Mouse (Mus musculus): ENCODE results near the gene Pcif1.
"Not testable (repeated sequence)": the region's sequence is repeated elsewhere in the genome, so short reads cannot be mapped to it uniquely, and the experiment has no call there.

Pcif1 gene

GRCm38 (mm10) chr2:164863411-164863810 lies 15.7 kb upstream of the Pcif1 start:
- in situ Hi-C loops (cut with MboI; ENCODE audit: low pct_unique_long_range_greater_than_20kb in 1 of 2, low sequenced_read_pairs in 2 of 2, unreplicated experiment in 1 of 2): not testable (repeated sequence)

GRCm38 (mm10) chr2:164864593-164864992 lies 14.5 kb upstream of the Pcif1 start:
- in situ Hi-C loops (cut with MboI; ENCODE audit: low pct_unique_long_range_greater_than_20kb in 1 of 2, low sequenced_read_pairs in 2 of 2, unreplicated experiment in 1 of 2): no loop called here

DNA sequence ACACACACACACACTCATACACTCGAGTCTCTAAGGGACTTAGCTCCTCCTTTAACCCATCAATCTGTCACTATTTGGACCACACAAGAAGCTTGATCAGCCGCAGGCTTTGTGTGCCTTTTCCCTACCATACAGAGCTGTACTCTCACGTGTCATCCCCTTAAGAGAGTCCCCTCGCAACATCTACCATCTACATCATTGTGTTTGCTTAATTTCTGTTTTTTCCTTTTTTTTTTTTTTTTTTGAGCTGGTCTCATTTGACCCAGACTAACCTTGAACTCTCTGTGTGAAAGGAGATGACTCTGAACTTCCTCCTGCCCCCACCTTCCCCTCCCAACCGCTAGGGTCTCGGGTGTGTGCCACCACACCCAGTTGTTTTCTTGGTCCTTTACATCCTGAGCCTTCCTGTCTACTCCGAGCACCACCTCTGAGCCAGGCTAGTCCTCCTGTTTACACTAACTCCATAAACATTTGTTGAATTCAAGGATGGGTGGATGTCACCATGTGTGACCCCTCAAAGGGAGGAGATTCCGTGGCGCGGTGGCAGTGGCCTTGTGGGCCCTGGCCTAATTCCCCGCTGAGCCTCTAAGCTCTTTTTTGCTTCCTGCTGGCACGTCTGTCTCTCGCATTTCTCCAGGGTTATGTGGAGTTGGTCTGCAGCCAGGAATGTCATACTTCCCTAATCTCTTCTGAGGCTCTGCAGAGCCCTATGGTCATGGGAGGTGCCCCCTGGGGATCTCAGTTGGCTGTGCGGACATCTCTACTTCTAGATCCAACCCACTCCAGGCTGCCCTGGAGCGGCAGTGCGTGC lies 12.2 kb upstream of the Pcif1 start:
- in situ Hi-C loops (cut with MboI; ENCODE audit: low pct_unique_long_range_greater_than_20kb in 1 of 2, low sequenced_read_pairs in 2 of 2, unreplicated experiment in 1 of 2): no loop called here

DNA sequence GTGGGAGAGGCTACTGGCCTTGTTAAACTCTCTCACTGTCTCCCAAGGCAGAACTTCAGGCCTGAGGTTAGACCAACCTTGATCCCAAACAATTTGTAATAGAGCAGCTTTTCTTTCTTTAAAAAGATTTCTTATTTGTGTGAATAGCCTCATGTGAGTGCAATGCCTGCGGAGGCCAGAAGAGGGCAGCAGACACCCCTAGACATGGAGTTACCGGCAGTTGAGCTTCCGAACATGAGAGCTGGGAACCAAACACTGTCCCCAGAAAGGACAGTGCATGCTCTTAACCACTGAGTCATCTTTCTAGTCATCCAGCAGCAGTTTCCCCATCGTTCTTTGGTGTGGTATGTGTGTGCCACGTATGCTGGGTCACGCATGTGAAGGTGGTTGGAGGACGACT lies 11.5 kb upstream of the Pcif1 start:
- in situ Hi-C loops (cut with MboI; ENCODE audit: low pct_unique_long_range_greater_than_20kb in 1 of 2, low sequenced_read_pairs in 2 of 2, unreplicated experiment in 1 of 2): no loop called here

- in situ Hi-C loops (cut with MboI; ENCODE audit: low pct_unique_long_range_greater_than_20kb in 1 of 2, low sequenced_read_pairs in 2 of 2, unreplicated experiment in 1 of 2): no loop called here
These were observed 10.6 kb upstream of the Pcif1 start for GRCm38 (mm10) chr2:164868491-164868890.

- in situ Hi-C loops (cut with MboI; ENCODE audit: low pct_unique_long_range_greater_than_20kb in 1 of 2, low sequenced_read_pairs in 2 of 2, unreplicated experiment in 1 of 2): no loop called here
These were observed 7.4 kb upstream of the Pcif1 start for GRCm38 (mm10) chr2:164871602-164872303.

GRCm38 (mm10) chr2:164873621-164874020 lies 5.5 kb upstream of the Pcif1 start:
- in situ Hi-C loops (cut with MboI; ENCODE audit: low pct_unique_long_range_greater_than_20kb in 1 of 2, low sequenced_read_pairs in 2 of 2, unreplicated experiment in 1 of 2): no loop called here

DNA sequence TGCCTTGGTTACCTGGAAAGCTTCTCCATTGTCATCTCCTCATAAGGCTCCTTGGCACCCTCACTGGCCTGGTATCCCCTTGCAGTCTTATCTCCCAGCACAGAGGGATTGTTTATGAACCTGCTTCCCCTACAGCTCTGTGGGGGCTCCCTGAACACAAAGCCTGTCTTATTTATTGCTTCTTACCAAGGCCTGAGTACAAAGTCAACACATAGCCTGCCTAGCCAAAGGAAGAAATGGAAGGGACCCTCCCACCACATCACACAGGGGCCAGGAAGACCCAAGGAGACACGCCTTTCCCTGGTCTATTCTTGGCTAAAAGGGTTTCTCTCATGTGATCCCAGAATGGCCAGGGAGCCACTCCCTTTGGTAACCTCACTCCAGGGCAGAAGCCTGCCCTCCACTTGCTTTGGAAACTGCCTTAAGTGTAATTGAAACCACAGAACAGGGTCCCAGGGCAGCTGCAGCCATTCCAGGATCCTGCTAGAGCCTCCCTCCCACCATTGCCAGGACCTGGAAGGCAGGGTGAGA lies 4.8 kb upstream of the Pcif1 start:
- in situ Hi-C loops (cut with MboI; ENCODE audit: low pct_unique_long_range_greater_than_20kb in 1 of 2, low sequenced_read_pairs in 2 of 2, unreplicated experiment in 1 of 2): no loop called here

DNA sequence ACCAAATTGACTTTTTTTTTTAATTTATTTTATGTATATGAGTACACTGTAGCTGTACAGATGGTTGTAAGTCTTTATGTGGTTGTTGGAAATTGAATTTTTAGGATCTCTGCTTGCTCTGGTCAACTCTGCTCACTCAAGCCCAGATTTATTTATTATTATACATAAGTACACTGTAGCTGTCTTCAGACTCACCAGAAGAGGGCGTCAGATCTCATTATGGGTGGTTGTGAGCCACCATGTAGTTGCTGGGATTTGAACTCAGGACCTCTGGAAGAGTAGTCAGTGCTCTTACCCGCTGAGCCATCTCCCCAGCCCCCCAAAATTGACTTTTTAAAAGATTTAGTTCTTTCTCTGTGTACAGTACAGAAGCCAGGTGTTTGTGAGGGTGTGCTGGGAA lies 3.5 kb upstream of the Pcif1 start:
- in situ Hi-C loops (cut with MboI; ENCODE audit: low pct_unique_long_range_greater_than_20kb in 1 of 2, low sequenced_read_pairs in 2 of 2, unreplicated experiment in 1 of 2): not testable (repeated sequence)

GRCm38 (mm10) chr2:164877376-164878215 lies 1.5 kb upstream of the Pcif1 start:
- in situ Hi-C loops (cut with MboI; ENCODE audit: low pct_unique_long_range_greater_than_20kb in 1 of 2, low sequenced_read_pairs in 2 of 2, unreplicated experiment in 1 of 2): not testable (repeated sequence)

DNA sequence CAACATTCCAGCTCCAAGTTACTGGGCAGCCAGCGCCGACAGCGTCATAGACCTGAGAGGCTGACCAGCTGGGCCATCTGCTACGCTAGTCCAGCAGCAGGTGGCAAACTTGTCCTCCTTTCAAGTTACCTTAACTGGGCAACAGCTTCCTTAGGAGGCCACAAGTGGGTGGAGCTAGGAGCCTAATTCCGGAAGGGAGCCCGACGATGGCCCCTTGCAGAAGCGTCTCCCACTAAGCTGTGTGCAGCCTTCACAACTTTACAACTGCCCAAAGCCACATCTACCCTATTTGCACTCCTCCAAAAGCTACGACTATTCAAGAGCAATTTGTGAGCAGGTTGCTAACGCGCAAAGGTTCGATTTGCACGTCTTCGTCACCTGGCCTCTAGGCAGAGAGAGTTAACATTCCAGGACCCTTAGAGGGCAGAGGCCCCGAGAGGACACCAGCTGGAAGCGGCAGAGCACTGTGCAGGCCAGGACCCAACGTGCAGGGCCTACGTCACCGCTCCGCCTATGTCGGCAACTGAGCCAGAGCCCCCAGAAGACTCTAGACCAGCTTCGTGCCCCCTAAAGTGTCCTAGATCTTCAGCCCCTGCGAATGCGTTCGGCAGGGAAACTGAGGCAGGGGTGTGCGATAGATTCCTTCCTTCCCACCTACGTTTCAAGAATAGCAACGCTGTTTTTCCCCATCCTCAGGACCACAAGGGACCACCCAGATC lies 436 bp upstream of the Pcif1 start:
- in situ Hi-C loops (cut with MboI; ENCODE audit: low pct_unique_long_range_greater_than_20kb in 1 of 2, low sequenced_read_pairs in 2 of 2, unreplicated experiment in 1 of 2): no loop called here

GRCm38 (mm10) chr2:164879568-164880277 lies 619 bp downstream of the Pcif1 start:
- in situ Hi-C loops (cut with MboI; ENCODE audit: low pct_unique_long_range_greater_than_20kb in 1 of 2, low sequenced_read_pairs in 2 of 2, unreplicated experiment in 1 of 2): no loop called here

DNA sequence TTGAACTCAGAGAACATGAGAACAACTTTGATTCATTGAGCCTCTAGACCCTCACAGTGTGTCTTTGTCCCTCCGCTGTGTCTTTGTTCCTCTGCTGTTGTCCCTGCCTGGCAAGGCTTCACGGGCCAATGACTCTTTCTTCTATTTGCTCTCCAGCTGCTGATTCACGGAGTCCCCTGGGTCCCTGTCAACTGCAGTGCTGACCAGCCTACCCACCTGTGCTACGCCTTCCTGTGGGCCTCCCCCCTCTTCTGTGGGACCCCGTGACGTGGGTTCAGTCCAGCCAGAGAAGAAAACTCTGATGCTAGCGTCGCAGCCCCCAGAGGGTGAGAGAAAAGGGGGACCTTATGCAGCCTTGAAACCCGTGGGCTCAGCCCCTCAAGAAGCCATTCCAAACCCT lies 3.5 kb downstream of the Pcif1 start:
- in situ Hi-C loops (cut with MboI; ENCODE audit: low pct_unique_long_range_greater_than_20kb in 1 of 2, low sequenced_read_pairs in 2 of 2, unreplicated experiment in 1 of 2): no loop called here

DNA sequence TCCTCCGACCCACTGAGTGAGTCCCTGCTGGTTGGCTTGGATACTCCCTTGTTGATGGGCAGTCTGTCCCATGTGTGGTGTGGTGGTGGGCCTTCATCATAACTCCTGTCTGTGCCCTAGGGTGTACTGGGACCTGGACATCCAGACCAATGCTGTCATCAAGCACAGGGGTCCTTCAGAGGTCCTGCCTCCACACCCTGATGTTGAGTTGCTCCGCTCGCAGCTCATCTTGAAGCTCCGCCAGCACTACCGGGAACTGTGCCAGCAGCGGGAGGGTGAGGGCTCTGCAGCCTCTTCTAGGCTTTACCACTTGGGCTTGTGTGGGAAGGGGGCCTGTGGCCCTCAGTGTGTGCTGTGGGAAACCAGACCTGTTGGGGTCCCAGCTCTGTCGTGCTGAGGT lies 6.7 kb downstream of the Pcif1 start:
- in situ Hi-C loops (cut with MboI; ENCODE audit: low pct_unique_long_range_greater_than_20kb in 1 of 2, low sequenced_read_pairs in 2 of 2, unreplicated experiment in 1 of 2): no loop called here

DNA sequence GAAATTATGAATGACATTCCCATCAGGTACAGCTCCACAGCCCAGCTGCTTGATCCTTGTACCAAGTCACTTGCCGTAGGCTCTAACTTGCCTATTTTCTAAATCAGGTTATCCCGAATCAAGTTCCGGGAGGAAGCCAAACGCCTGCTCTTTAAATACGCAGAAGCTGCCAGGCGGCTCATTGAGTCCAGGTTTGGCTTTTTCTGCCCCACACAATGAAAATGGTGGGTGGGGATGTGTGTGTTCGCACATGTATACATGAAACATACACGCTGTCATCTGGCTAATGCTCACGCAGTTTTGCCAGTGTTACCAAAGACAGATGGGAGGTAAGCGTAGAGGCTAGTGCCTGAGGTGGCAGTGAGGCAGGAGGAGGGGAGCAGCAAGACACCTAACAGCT lies 7.5 kb downstream of the Pcif1 start:
- in situ Hi-C loops (cut with MboI; ENCODE audit: low pct_unique_long_range_greater_than_20kb in 1 of 2, low sequenced_read_pairs in 2 of 2, unreplicated experiment in 1 of 2): no loop called here

DNA sequence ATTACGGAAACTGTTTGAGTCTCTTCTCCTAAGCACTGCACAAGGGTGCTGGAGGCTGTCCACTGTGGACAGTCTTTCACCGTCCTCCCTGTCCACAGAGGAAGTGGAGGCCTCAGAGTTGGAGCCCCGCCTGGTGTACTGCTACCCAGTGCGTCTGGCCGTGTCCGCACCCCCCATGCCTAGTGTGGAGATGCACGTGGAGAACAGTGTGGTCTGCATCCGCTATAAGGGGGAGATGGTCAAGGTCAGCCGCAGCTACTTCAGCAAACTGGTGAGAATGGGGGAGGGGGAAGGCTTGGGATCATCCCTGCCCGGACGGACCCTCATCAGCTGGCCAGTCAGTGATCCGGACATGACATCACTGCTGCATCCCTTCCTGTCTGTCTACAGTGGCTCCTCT lies 9.9 kb downstream of the Pcif1 start:
- in situ Hi-C loops (cut with MboI; ENCODE audit: low pct_unique_long_range_greater_than_20kb in 1 of 2, low sequenced_read_pairs in 2 of 2, unreplicated experiment in 1 of 2): no loop called here

DNA sequence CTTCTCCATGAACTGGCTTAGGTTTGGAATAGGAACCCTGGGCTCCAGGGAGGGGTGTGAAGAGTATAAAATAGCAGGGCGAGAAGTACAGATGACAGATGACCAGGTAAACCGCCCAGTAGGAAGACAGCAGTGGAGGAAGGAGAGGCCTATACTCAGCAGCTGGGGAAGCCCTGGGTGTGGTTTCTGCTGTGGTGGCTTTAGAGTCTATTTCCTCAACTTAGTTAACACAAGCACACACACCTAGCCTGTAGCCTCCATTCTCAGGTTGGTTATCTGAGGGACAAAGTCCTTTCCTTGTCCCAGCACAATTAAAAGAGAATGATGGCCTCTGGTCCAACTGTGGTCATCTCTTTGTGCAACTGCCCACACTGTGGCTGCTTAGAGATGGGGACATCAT lies 10.9 kb downstream of the Pcif1 start:
- in situ Hi-C loops (cut with MboI; ENCODE audit: low pct_unique_long_range_greater_than_20kb in 1 of 2, low sequenced_read_pairs in 2 of 2, unreplicated experiment in 1 of 2): loop anchor here in 1 of 2 experiments (10.0 kb wide), 1 partner anchor 45 kb away; no protein-coding TSS in a partner anchor

All from mouse embryonic stem cell (cell line).